Mouse (Mus musculus) kidney, postnatal 0 days (tissue): Measurements from ENCODE around the gene Proca1. TPM values are rescaled to one million over a fixed set of nuclear protein-coding genes. Genes with fewer than 3 reads are reported as not detected.

Experiments
- ATAC-seq: fragments of 200-750 bp; cut with Nextera tagmentation; replicated peaks from 2 replicates; pipeline ENCODE4 v1.8.0; 2017; ENCODE audit warnings: low read depth, moderate number of reproducible peaks, moderate TSS enrichment, moderate library complexity; ENCODE audit not compliant: low FRiP score
- DNase-seq: peaks from one replicate; pipeline ENCODE4 v3.0.0-alpha.2; 2016; ENCODE audit warnings: low spot score
- H3K27ac ChIP-seq: fragments of 300-500 bp; sonication (generic); 2 replicates; pipeline ENCODE4 v1.5.1; 2014; ENCODE audit warnings: mild to moderate bottlenecking
- H3K27me3 ChIP-seq: fragments of 300-500 bp; sonication (generic); 2 replicates; pipeline ENCODE4 v1.6.1; 2014; ENCODE audit warnings: low read length, mixed read lengths; ENCODE audit not compliant: insufficient read depth
- H3K36me3 ChIP-seq: fragments of 300-500 bp; sonication (generic); 2 replicates; pipeline ENCODE4 v1.6.1; 2014; ENCODE audit warnings: low read length, mixed read lengths; ENCODE audit not compliant: insufficient read depth
- H3K4me1 ChIP-seq: fragments of 300-500 bp; sonication (generic); replicated peaks from 2 replicates; pipeline ENCODE4 v1.6.1; 2014; ENCODE audit warnings: antibody characterized with exemption, low read length, mixed read lengths; ENCODE audit not compliant: insufficient read depth
- H3K4me2 ChIP-seq: fragments of 300-500 bp; sonication (generic); 2 replicates; pipeline ENCODE4 v1.6.1; 2014; ENCODE audit warnings: mild to moderate bottlenecking, low read length, moderate library complexity, mixed read lengths
- H3K4me3 ChIP-seq: fragments of 300-500 bp; sonication (generic); replicated peaks from 2 replicates; pipeline ENCODE4 v1.5.1; 2014; ENCODE audit warnings: low read depth, low read length
- H3K9ac ChIP-seq: fragments of 300-500 bp; sonication (generic); 2 replicates; pipeline ENCODE4 v1.6.1; 2014; ENCODE audit warnings: low read depth, low read length
- H3K9me3 ChIP-seq: fragments of 300-500 bp; sonication (generic); replicated peaks from 2 replicates; pipeline ENCODE4 v1.6.1; 2016; ENCODE audit warnings: low read length, inconsistent platforms, mixed read lengths
- CTCF ChIP-seq: IDR thresholded peaks from 2 replicates; pipeline ENCODE4 v1.5.1; 2016; ENCODE audit warnings: antibody characterized with exemption, low read depth, mild to moderate bottlenecking, moderate library complexity
- WGBS: fragments of 180-500 bp; shearing (Covaris S2); extraction: QIAGEN DNeasy Blood & Tissue Kit; methylation state at CpG from one replicate; pipeline ENCODE4 v1.1.7; 2014; 5-methylcytosine and 5-hydroxymethylcytosine counted together
- polyA plus RNA-seq: library from polyadenylated mRNA; unstranded; fragments of >200 nt; fragmentation: Nextera tagmentation; extraction: Ambion mirVana; gene quantifications from 2 replicates; pipeline ENCODE4 v1.2.1, GENCODE M21; 2015

Proca1 gene
- polyA plus RNA-seq, 1 experiment from 2014 or later: 3.1 TPM

DNA sequence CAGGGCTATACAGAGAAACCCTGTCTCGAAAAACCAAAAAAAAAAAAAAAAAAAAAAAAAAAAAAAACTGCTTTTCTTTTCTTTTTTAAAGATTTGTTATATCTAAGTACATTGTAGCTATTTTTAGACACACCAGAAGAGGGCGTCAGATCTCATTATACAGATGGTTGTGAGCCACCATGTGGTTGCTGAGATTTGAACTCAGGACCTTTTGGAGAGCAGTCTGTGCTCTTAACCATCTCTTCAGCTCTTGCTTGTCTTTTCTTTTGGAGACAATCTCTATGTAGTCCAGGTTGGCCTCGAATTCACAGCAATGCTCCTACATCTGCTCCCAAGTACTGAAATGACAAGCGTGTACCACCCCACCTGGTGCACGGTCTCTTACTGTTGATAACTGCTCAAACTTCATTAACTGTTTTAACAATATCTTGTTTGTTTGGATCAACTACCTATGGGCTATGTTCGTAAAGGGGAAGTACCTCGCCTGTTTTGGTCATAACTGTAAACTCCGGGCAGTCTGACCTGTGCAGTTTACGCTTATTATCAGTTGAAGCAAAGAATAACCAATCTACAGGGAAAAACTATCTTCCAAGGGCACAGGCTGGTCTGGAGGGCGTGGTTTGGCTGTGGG is 17.3 kb upstream of the Proca1 start:
- WGBS: 1% methylated on average over 9 of the region's 10 CpGs
- Histone ChIP-seq H3K36me3 (peaks cover 14% of the 10 kb centered on the region; the same call in 1 of the 2 replicates), H3K4me2 (peak overlapping the region; percentile 89), H3K9me3 (no peaks in the 10 kb centered on the region), H3K9ac (peak overlapping the region; percentile 69), H3K27me3 (no peaks in the 10 kb centered on the region), H3K4me1 (peaks cover 18% of the 10 kb centered on the region), H3K27ac (peak overlapping the region; percentile 96), H3K4me3 (peak overlapping the region; percentile 52)
- DNase-seq (no peak), ATAC-seq (no peak)
- TF ChIP-seq CTCF: peak; percentile 38

DNA sequence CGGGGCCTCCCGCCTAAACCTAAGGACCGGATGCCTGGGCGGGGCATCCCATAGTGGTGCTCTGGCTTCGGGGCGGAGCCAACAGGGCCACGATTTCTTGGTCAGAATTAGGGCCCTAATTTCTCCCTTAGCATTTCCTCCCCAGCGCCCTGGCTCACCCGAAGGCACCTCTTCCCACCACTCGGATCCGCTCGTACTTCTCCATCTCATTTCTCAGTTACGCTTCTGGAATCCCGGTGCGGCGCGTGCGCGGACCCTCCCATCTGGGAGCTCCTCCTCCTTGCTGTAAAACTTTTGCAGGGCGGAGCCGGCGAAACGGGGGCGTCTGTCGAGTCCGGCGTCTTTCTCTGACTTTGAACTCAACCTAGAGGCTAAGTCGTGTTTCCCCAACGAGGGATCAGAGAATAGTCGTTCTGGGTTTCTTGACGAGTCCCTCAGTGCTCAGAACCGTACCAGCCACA is 16.8 kb upstream of the Proca1 start, which contains the start of the genes Nek8 and Tlcd1:
Gene Nek8, minus strand, starts transcription at position 274 of the 461 bp plus-strand sequence.
Gene Tlcd1, plus strand, starts transcription at position 310 of the 461 bp plus-strand sequence.
- peaks cover 17% of the 10 kb centered on the region; the same call in 1 of the 2 replicates for H3K36me3 ChIP-seq
- H3K9ac ChIP-seq: peak within 1 kb of the TSS; percentile 69
- H3K27me3 ChIP-seq: no peaks in the 10 kb centered on the region
- peak within 1 kb of the TSS; percentile 52 for H3K4me3 ChIP-seq
- peak; percentile 97 for DNase-seq
- under 1% methylated on average over 32 of the region's 32 CpGs for WGBS
- peak within 1 kb of the TSS; percentile 96 for H3K27ac ChIP-seq
- no peak for TF ChIP-seq CTCF
- H3K9me3 ChIP-seq: no peaks in the 10 kb centered on the region
- peak within 1 kb of the TSS; percentile 89 for H3K4me2 ChIP-seq
- peak; percentile 37 for ATAC-seq
- H3K4me1 ChIP-seq: peaks cover 18% of the 10 kb centered on the region

DNA sequence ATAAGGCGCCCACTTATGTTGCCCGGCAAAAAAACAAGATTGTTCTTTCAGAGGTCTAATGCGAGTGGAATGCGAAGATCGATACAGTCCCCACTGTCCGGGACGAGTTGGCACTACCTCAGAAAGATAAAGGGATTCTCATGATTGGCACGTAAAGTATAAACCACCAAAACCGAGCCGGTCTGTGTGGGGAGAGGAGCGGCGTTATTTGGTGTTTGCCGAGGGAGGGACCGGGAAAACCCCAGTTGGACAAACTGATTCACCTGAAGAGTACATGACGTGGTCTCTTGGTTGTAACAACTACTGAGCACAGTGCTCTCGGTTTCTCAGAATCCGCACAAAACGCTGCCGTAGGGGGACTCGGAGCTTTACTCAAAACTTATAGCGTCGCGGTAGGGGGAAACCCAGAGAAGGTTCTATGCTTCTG is 16.3 kb upstream of the Proca1 start:
- H3K27ac ChIP-seq: peak overlapping the region; percentile 96
- 0% methylated on average over 23 of the region's 23 CpGs for WGBS
- H3K4me2 ChIP-seq: peak overlapping the region; percentile 89
- H3K27me3 ChIP-seq: no peaks in the 10 kb centered on the region
- H3K9me3 ChIP-seq: no peaks in the 10 kb centered on the region
- peaks cover 22% of the 10 kb centered on the region for H3K4me1 ChIP-seq
- ATAC-seq (no peak), DNase-seq (no peak)
- no peak for TF ChIP-seq CTCF
- peaks cover 22% of the 10 kb centered on the region; the same call in 1 of the 2 replicates for H3K36me3 ChIP-seq
- peak overlapping the region; percentile 52 for H3K4me3 ChIP-seq
- H3K9ac ChIP-seq: peak overlapping the region; percentile 69

DNA sequence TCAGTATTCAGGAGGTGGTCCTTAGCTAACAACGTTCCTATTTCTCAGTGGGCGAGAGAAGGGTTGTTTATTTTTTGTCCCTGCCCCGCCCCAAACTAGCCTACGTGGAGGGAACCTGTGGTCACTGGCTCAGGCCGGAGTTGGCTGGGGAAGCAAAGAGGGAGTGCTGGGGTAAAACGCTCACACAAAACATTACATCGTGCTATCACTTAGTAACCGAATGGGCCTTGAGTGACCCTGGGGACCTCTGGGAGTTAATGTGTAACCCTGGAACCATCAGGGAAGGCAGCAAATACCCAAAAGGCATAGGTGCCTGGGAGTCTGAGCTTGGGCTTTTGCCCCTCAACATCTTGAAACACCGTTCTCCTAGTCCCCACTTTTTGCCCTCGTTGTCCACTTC is 15.8 kb upstream of the Proca1 start:
- peak; percentile 70 for DNase-seq
- Histone ChIP-seq H3K27ac (peak overlapping the region; percentile 96), H3K9me3 (no peaks in the 10 kb centered on the region), H3K9ac (peak overlapping the region; percentile 29; the same call in 1 of the 2 replicates), H3K4me2 (peak overlapping the region; percentile 89), H3K4me3 (peak overlapping the region; percentile 52), H3K27me3 (no peaks in the 10 kb centered on the region), H3K4me1 (peaks cover 27% of the 10 kb centered on the region), H3K36me3 (peaks cover 20% of the 10 kb centered on the region; the same call in 1 of the 2 replicates)
- peak; percentile 74 for ATAC-seq
- no peak for TF ChIP-seq CTCF
- WGBS: under 1% methylated on average over 10 of the region's 10 CpGs

DNA sequence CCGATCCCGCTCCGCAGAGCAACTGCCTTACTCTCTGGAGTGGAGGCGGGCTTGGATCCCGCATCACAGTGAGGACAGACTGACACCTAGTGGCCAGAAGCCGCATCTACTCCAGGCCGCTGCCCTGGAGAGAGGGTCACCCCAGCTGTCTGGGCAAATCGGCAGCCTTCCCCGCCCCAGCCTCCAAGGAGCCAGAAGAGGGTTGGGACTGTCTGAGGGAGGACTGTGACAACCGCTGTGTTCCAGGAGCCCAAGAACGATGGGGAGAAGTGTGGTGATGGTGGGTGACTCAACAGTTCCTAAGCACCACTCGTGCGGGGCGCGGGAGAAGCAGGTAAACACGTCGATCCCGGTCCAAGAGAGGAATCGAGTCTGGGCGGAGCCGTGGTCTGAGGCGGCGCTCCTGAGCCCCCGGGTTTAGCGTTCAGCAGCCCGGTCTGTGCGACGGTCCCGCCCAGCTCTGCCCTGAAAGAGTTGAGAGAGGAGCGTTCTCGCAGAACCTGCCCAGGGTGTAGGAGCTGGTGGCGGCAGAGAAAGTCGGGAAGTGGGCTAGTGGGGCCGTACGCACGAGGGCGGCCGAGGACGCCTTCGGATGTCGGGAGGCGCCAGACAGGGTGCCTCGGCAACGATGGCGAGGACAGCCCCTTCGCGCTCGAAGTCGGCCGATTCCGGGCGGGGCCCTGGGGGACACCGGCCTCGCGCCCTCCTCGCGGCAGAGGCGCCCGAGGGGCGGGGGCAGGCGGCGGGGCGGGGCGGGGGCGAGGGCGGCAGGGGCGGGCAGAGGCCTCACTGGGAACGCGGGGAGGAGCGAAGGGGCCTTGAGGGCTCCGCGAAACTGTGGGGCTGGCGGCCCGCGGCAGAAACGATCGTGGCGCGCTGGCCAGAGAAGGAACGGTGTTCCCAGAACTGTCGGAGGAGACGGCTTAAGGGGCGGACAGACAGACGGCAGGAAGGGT is 15.0 kb upstream of the Proca1 start:
- H3K4me2 ChIP-seq: peak overlapping the region; percentile 89
- DNase-seq: peak; percentile 97
- TF ChIP-seq CTCF: peak; percentile 98
- H3K9me3 ChIP-seq: no peaks in the 10 kb centered on the region
- peak overlapping the region; percentile 71 for H3K9ac ChIP-seq
- peak overlapping the region; percentile 96 for H3K27ac ChIP-seq
- peak; percentile 82 for ATAC-seq
- no peaks in the 10 kb centered on the region for H3K27me3 ChIP-seq
- WGBS: under 1% methylated on average over 81 of the region's 84 CpGs
- H3K4me3 ChIP-seq: peak overlapping the region; percentile 52
- H3K36me3 ChIP-seq: peaks cover 19% of the 10 kb centered on the region; the same call in 1 of the 2 replicates
- H3K4me1 ChIP-seq: peaks cover 28% of the 10 kb centered on the region
